Mouse (Mus musculus) liver, embryonic 16.5 days (tissue): ENCODE data around the gene Gm49366. TPM values are rescaled to one million over a fixed set of nuclear protein-coding genes. Genes with fewer than 3 reads are reported as not detected.
"Not testable (repeated sequence)": the region's sequence is repeated elsewhere in the genome, so short reads cannot be mapped to it uniquely, and the experiment has no call there.

Source experiments
- ATAC-seq: fragments of 200-750 bp; cut with Nextera tagmentation; 2 replicates; pipeline ENCODE4 v1.8.0; 2017; ENCODE audit warnings: low read depth, mild to moderate bottlenecking, moderate number of reproducible peaks, moderate library complexity
- H3K27ac ChIP-seq: fragments of 300-500 bp; sonication (generic); 2 replicates; pipeline ENCODE4 v1.5.1; 2014; ENCODE audit warnings: mild to moderate bottlenecking, low read length
- H3K27me3 ChIP-seq: fragments of 300-500 bp; sonication (generic); 2 replicates; pipeline ENCODE4 v1.6.1; 2014; ENCODE audit warnings: low read depth, low read length, mixed read lengths; ENCODE audit not compliant: control insufficient read depth, insufficient read depth
- H3K36me3 ChIP-seq: fragments of 300-500 bp; sonication (generic); 2 replicates; pipeline ENCODE4 v1.6.1; 2014; ENCODE audit warnings: mild to moderate bottlenecking; ENCODE audit not compliant: control insufficient read depth, insufficient read depth
- H3K4me1 ChIP-seq: fragments of 300-500 bp; sonication (generic); 2 replicates; pipeline ENCODE4 v1.6.1; 2014; ENCODE audit warnings: low read depth, low read length, mixed read lengths; ENCODE audit not compliant: control insufficient read depth
- H3K4me2 ChIP-seq: fragments of 300-500 bp; sonication (generic); 2 replicates; pipeline ENCODE4 v1.6.1; 2014; ENCODE audit warnings: low read depth, low read length, mixed read lengths
- H3K4me3 ChIP-seq: fragments of 300-500 bp; sonication (generic); 2 replicates; pipeline ENCODE4 v1.5.1; 2014; ENCODE audit warnings: low read depth, mild to moderate bottlenecking, low read length
- H3K9ac ChIP-seq: fragments of 300-500 bp; sonication (generic); 2 replicates; pipeline ENCODE4 v1.6.1; 2014; ENCODE audit warnings: low read depth, low read length
- H3K9me3 ChIP-seq: fragments of 300-500 bp; sonication (generic); replicated peaks from 2 replicates; pipeline ENCODE4 v1.6.1; 2016; ENCODE audit warnings: low read length; ENCODE audit not compliant: control insufficient read depth
- WGBS: fragments of 180-500 bp; shearing (Covaris S2); extraction: QIAGEN DNeasy Blood & Tissue Kit; methylation state at CpG from one replicate; pipeline ENCODE4 v1.1.7; 2014; ENCODE audit not compliant: insufficient replicate concordance; 5-methylcytosine and 5-hydroxymethylcytosine counted together
- polyA plus RNA-seq: library from polyadenylated mRNA; unstranded; fragments of >200 nt; fragmentation: Nextera tagmentation; extraction: Ambion mirVana; gene quantifications from 2 replicates; pipeline ENCODE4 v1.2.1, GENCODE M21; 2015

Gene Gm49366
- polyA plus RNA-seq, 1 experiment from 2014 or later: not detected

- no peak for ATAC-seq
- 59% methylated on average over 2 of the region's 2 CpGs for WGBS
- no peak overlapping the region for H3K27ac ChIP-seq
Measured at GRCm38 (mm10) chr12:84083842-84084241, 45.1 kb downstream of the Gm49366 start.

DNA sequence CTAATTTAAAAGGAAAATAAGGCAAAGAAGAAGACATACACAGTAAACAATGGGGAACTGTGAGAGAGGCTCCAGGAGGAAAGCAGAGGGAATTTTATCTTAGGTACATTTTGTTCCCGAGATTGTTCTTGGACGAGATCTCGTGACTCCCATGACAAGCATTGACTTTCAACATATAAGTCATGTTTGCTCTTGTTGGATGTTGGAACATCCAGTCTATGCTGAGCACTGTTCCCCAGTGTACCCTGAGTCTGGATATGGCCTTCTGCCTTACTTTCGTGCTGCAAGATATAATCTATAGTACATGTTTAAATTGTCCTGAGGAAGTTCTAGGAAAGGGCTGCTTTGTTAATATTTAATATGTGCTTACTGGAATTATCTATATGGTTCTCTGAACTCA lies 45.8 kb downstream of the Gm49366 start:
- no peaks in the 10 kb centered on the region for H3K27me3 ChIP-seq
- H3K27ac ChIP-seq: no peak overlapping the region
- H3K9ac ChIP-seq: no peak overlapping the region
- H3K4me1 ChIP-seq: no peaks in the 10 kb centered on the region
- H3K9me3 ChIP-seq: no peaks in the 10 kb centered on the region
- no peak overlapping the region for H3K4me2 ChIP-seq
- WGBS: 62% methylated on average over 4 of the region's 4 CpGs
- no peaks in the 10 kb centered on the region for H3K36me3 ChIP-seq
- H3K4me3 ChIP-seq: no peak overlapping the region
- ATAC-seq: no peak

More at GRCm38 (mm10) chr12:84083842-84084241, 45.1 kb downstream of the Gm49366 start:
- Histone ChIP-seq H3K4me1 (no peaks in the 10 kb centered on the region), H3K9me3 (no peaks in the 10 kb centered on the region), H3K9ac (no peak overlapping the region), H3K4me2 (no peak overlapping the region), H3K36me3 (no peaks in the 10 kb centered on the region), H3K27me3 (no peaks in the 10 kb centered on the region), H3K4me3 (no peak overlapping the region)

DNA sequence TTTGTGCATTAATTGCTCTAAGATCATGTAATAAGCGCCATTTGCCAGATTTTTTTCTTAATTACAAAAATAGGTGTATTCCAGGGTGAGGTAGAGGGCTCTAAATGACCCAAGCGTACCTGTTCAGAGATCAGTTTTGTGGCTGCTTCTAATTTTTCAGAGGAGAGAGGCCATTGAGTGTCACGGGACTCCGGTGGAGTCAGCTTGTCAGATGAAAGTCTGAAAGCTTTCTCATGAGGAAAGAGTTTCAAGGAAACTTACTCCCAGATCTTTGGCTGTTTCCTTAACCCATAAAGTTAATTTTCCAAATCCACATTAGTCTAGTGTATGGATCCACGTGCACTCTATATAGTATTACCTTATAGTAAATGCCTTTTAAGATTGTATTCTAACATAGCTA lies 55.9 kb downstream of the Gm49366 start:
- 68% methylated on average over 5 of the region's 5 CpGs for WGBS
- H3K27ac ChIP-seq, H3K36me3 ChIP-seq, H3K4me3 ChIP-seq, H3K4me2 ChIP-seq, H3K4me1 ChIP-seq, H3K9me3 ChIP-seq, H3K27me3 ChIP-seq, H3K9ac ChIP-seq, ATAC-seq: not testable (repeated sequence)

DNA sequence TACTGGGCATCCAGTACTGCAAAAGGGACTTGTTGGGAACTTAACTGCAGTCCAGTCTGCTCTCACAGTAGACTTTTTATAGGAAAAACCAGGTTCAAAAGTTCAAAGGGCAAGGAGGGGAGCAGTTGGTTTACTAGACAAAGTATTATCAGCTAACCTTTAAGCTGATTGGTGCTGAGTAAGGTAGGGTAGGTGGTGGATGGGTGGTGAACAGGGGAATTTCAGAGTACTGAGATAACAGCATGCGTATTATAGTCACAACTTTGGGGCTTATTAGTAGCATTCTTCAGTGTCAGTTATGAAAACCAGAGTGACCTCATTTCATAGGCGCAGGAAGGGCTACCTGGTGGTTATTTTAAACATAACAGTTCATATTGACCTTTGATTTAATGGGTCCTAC lies 60.9 kb downstream of the Gm49366 start:
- Histone ChIP-seq H3K36me3 (no peaks in the 10 kb centered on the region), H3K4me2 (no peak overlapping the region), H3K4me3 (no peak overlapping the region), H3K27me3 (no peaks in the 10 kb centered on the region), H3K4me1 (peaks cover 3% of the 10 kb centered on the region; the same call in 1 of the 2 replicates), H3K9me3 (no peaks in the 10 kb centered on the region), H3K9ac (no peak overlapping the region), H3K27ac (no peak overlapping the region)
- WGBS: 60% methylated on average over 2 of the region's 2 CpGs
- ATAC-seq: no peak

DNA sequence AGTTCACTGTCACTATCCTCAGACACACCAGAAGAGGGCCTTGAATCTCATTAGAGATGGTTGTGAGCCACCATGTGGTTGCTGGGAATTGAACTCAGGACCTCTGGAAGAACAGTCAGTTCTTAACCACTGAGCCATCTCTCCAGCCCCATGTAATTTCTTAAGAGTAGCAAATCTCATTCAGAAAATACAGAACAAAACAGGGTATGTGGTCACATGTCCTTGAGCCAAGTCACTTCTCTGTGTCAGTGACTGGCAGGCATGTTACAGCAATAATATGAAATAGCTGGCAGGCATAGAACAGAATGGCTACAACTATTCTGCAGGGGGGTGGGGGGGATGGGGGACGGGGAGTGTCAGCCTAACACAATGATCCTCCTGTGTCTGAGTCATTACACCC lies 61.3 kb downstream of the Gm49366 start:
- Histone ChIP-seq H3K36me3 (no peaks in the 10 kb centered on the region), H3K4me2 (peak overlapping the region; percentile 77; the same call in 1 of the 2 replicates), H3K9ac (no peak overlapping the region), H3K27ac (no peak overlapping the region), H3K4me3 (no peak overlapping the region), H3K9me3 (no peaks in the 10 kb centered on the region), H3K27me3 (no peaks in the 10 kb centered on the region), H3K4me1 (peaks cover 3% of the 10 kb centered on the region; the same call in 1 of the 2 replicates)
- 21% methylated on average over 1 of the region's 1 CpGs for WGBS
- ATAC-seq: no peak

- H3K4me3 ChIP-seq: peak within 1 kb of the TSS; percentile 61
- H3K27ac ChIP-seq, H3K9me3 ChIP-seq, H3K4me1 ChIP-seq, H3K27me3 ChIP-seq, H3K36me3 ChIP-seq: not testable (repeated sequence)
- H3K4me2 ChIP-seq: peak within 1 kb of the TSS; percentile 77
- peak within 1 kb of the TSS; percentile 56 for H3K9ac ChIP-seq
- under 1% methylated on average over 60 of the region's 80 CpGs for WGBS
- ATAC-seq: peak; percentile 62; the same call in 1 of the 2 replicates
Measured at GRCm38 (mm10) chr12:84100604-84101492, 62.1 kb downstream of the Gm49366 start, which contains the start of gene Acot6. Acot6 (plus strand) TSS chr12:84100654.

DNA sequence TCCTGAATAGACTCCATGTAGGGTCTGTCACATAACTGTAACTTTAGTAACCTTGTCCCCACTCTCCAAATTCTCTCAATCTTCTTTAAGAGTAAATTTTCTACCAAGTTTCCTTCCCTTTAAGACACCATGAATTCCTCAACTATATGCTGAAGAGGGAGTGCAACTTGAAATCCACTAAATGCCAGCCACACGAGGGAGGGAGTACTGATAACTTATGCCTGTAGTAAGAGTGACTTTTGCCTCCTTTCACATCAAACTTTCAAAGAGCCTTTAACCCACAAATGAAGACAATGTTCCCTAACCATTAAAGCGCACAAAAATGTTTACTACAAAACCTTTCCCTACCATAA lies 62.7 kb downstream of the Gm49366 start:
- Histone ChIP-seq H3K36me3 (no peaks in the 10 kb centered on the region), H3K4me1 (peaks cover 3% of the 10 kb centered on the region; the same call in 1 of the 2 replicates), H3K27ac (no peak overlapping the region), H3K4me2 (peak overlapping the region; percentile 77), H3K4me3 (peak overlapping the region; percentile 61), H3K27me3 (no peaks in the 10 kb centered on the region), H3K9ac (no peak overlapping the region), H3K9me3 (no peaks in the 10 kb centered on the region)
- 49% methylated on average over 2 of the region's 2 CpGs for WGBS
- ATAC-seq: no peak

DNA sequence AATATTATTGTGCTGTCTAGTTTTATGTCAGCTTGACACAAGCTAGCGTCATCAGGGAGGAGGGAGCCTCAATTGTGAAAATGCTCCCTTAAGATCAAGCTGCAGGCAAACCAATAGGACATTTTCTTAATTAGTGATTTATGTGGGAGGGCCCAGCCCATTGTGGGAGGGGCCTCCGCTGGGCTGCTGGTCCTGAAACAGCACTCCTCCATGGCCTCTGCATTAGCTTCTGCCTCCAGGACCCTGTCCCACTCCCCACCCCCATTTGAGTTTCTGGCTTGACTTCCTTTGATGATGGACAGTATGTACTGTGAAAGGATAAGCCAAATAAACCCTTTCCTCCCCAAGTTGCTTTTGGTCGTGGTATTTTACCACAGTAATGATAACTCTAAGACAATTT lies 68.3 kb downstream of the Gm49366 start:
- H3K27me3 ChIP-seq: no peaks in the 10 kb centered on the region
- H3K9ac ChIP-seq: no peak overlapping the region
- no peaks in the 10 kb centered on the region for H3K9me3 ChIP-seq
- WGBS: 76% methylated on average over 3 of the region's 3 CpGs
- no peak overlapping the region for H3K4me2 ChIP-seq
- H3K4me1 ChIP-seq: no peaks in the 10 kb centered on the region
- H3K4me3 ChIP-seq: no peak overlapping the region
- H3K27ac ChIP-seq: no peak overlapping the region
- no peaks in the 10 kb centered on the region for H3K36me3 ChIP-seq
- no peak for ATAC-seq

GRCm38 (mm10) chr12:84107692-84108091 lies 69.0 kb downstream of the Gm49366 start:
- Histone ChIP-seq H3K27me3 (no peaks in the 10 kb centered on the region), H3K9ac (no peak overlapping the region), H3K4me1 (no peaks in the 10 kb centered on the region), H3K4me3 (no peak overlapping the region), H3K27ac (no peak overlapping the region), H3K4me2 (no peak overlapping the region), H3K36me3 (no peaks in the 10 kb centered on the region), H3K9me3 (no peaks in the 10 kb centered on the region)
- WGBS: 41% methylated on average over 1 of the region's 1 CpGs
- ATAC-seq: no peak
